Mouse (Mus musculus) gastrocnemius, postnatal 10 days (tissue): ENCODE measurements at regions not wholly inside any gene's neighbourhood (a gene's known extent, or its start where the extent isn't known, plus 50 kb on each side); places are given as distances from the start of the nearest gene placed in this dataset.
"Not testable (repeated sequence)": the region's sequence is repeated elsewhere in the genome, so short reads cannot be mapped to it uniquely, and the experiment has no call there.

ENCODE experiments used
- DNase-seq: peaks from one replicate; pipeline ENCODE4 v3.0.0; 2021; ENCODE audit warnings: mixed read lengths

GRCm38 (mm10) chr13:57046130-57046529 is 150.3 kb upstream of the Trpc7 start:
- not testable (repeated sequence) for DNase-seq

DNA sequence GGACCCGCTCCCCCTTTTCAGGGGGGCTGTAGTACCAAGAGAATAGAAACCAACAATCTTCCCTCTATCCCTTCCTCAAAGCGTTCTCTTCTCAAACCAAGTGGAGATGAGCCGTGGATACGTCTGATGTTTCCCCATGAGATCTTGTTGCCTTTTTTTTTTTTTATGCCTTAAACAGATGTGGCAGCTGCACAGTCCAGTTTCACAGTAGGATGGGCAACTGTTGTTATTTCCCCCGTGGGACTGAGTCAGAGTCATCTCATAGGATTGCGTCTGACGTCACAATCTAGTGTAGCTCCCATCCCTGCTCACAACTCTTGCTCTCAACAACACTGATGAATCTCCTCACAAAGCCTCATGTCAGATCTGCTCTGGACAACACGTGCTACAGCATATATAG is 148.7 kb upstream of the Trpc7 start:
- DNase-seq = no peak

DNA sequence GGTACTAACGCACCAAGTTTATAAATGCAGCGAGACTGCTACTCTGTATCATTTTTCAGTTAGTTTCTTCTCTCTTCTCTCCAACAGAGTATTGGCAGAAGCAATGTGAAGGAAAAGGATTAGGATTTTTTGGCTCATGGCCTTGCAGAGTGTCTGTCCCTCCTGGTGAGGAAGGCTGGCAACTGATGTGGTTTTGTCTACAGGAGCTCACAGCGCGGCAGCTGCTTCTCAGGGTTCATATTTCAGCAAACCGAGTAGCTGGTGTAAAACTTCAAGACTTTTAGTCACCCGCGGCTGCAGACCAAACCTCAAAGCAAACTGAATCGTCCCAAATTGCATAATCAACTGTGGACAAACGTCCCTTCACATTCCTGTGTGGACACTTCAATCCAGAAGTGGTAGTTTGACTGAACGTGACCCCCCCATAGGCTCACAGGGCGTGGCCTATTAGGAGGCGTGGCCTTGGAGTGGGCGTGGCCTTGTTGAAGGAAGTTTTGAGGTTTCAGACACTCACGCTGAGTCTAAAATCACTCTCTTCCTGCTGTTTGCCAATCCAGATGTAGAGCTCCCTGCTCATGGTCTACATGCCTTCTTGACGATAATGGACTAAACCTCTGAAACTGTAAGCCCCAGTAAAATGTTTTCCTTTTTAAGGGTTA is 147.7 kb upstream of the Trpc7 start:
- DNase-seq = peak; percentile 16

GRCm38 (mm10) chr13:57042514-57042913 is 146.7 kb upstream of the Trpc7 start:
- no peak for DNase-seq

- DNase-seq = no peak
These were observed 137.1 kb upstream of the Trpc7 start for GRCm38 (mm10) chr13:57032871-57033270.

DNA sequence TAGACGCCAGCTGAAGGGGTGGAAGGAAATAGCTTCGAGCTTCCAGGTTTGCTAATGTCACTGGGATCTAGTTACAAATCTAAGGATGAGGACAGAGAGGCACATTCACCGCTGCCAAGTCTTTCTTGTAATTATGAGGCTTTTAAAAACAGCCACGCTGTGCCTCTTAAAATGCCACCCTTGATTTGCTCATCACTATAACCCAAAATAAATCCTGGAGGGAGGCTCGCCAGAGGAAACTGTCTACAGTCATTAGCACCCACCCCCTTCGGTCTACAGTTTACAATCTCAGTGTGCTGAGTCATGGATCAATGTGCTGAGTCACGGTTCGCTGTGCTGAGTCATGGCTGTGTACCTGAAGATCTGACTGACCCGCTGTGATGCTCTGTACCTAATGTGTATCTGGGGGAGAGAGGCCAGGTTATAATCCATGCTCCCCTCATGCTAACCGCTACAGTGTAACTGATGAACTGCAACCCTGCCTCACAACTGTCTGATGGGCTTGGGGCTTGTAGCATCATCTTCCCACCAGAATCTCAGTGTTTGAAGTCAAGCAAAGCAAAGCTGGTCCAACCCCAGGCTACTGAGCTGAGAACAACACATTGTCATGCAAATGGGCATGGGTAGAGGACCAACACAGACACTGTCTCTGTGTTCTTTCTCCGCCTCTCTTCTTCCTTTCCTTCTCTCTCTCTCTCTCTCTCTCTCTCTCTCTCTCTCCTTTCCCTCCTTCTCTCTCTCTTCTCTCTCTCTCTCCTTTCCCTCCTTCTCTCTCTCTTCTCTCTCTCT is 122.0 kb upstream of the Trpc7 start:
- no peak for DNase-seq

DNA sequence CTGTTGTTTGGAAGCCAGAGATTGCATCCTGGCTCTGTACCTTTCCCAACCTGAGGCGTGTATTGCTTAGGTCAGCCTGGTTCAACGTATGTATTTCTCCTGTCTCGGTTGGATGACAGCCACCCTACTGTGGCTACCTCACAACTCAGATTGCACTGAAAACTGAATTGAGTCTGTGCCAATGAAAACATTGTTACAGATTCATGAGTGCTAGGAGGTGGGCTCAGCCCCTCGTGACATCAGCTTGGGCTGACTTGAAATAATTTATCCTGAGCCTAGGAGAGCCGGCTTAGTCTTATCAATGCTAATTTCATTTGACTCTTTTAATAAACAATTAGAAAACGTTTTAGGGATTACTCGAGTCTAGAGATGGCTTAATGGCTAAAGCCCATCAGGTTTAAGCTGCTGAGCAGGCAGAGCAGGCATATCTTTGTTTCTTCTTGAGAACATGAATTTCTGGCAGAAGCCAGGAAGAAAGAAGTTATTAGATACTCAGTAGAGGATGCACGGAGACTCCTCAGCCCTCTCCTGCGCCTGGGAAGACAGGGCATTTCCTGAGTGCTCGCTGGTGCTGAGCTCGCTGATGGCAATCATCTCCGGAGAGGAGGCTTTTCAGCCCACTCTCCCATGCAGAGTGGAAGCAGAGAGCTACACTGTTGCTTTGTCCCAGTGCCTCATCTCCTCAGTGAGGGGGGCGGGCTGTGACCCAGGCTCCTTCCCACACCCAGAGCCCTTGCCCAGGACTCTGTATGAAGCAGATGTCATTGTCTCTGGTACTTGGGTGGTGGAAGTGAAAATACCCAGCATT is 120.9 kb upstream of the Trpc7 start:
- DNase-seq = no peak

GRCm38 (mm10) chr13:57007236-57007635 is 111.4 kb upstream of the Trpc7 start:
- DNase-seq = not testable (repeated sequence)

DNA sequence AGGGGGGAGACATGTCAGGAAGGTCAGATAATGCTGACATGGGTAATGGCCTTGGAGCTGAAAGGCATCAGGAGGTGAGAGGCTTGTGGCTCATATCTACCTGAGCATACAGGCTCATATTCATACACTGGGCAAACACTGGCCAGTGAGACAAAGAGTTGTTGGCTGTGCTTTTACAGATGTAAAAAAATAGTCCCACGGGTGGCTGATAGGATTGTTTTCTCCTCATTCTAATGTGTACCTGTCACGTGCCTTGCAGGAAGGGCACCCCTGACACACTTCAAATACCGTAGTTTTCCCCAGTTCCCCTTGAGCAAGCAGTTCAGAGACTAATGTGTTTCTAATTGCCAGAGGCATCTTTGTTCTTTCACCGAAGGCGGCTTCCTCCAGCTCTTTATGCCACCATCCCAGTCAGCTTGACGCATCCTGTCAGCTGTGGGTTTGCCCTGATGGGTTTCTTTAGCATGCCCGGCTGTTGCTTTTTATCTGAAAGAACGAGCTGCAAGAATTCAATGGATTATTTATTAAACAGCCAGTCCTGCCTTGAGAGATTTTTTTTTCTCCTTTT is 107.9 kb upstream of the Trpc7 start:
- no peak for DNase-seq

DNA sequence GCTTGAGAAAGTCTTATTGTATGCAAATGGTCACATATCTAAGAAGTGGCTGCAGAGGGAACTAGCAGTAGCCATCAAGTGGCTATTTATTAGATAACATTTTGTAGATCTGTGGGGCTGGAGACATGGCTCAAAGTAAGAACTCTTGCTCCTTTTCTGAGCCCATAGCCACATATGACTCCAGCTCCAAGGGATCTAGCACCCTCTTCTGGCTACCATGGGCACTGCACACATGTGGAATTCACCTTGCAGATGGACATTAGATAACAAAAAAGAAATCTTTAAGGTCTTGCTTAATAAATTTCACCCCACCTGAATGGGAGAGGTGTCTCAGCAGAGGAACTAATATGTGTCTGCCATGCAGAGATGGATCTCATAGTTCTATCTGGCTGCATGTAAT is 96.2 kb upstream of the Trpc7 start:
- DNase-seq = no peak

DNA sequence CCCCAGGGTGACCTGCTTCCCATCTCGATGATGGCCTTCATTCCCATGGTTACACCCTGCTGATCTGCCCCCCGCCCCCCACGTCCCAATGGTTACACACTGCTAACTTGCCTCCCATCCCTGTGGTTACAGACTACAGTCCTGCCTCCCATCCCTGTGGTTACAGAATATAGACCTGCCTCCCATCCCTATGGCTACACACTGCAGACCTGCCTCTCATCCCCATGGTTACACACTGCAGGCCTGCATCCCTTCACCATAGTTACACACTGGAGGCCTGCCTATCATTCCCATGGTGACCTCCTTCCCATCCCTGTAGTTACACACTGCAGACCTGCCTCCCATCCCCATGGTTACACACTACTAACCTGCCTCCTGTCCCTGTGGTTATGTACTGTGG is 78.3 kb upstream of the Trpc7 start:
- DNase-seq = no peak

- DNase-seq = no peak
These were observed 59.6 kb upstream of the Trpc7 start for GRCm38 (mm10) chr13:56955358-56955757.

- no peak for DNase-seq
These were observed 52.3 kb upstream of the Trpc7 start for GRCm38 (mm10) chr13:56948086-56948485.

GRCm38 (mm10) chr13:56947266-56947665 is 51.5 kb upstream of the Trpc7 start:
- no peak for DNase-seq
